Mouse (Mus musculus): ENCODE measurements around the gene Mboat7. TPM values are rescaled to one million over a fixed set of nuclear protein-coding genes. Genes with fewer than 3 reads are reported as not detected.

Gene Mboat7
- polyA plus RNA-seq, 1 experiment from 2014 or later: 28.4 TPM

GRCm38 (mm10) chr7:3629543-3630477 is 63.5 kb downstream of the Mboat7 start, which contains the start of the genes Tfpt and Prpf31:
Tfpt (minus strand) TSS chr7:3629929.
Prpf31 (plus strand) TSS chr7:3629985.
- H3K4me2 ChIP-seq (ENCODE audit: low read length): peak within 1 kb of the TSS; percentile 97
- H3K27me3 ChIP-seq (ENCODE audit: control insufficient read depth, insufficient read depth, low read length): no peaks in the 10 kb centered on the region
- peak within 1 kb of the TSS; percentile 76 to 98; a peak in 3 of 4 replicates for H3K27ac ChIP-seq (replicated peaks in 1 of 2; ENCODE audit: control insufficient read depth in 1 of 2, insufficient read depth in 1 of 2, low read depth in 2 of 2, low read length in 2 of 2)
- under 1% methylated on average over 47 of the region's 47 CpGs for WGBS
- peaks cover 10 to 18% of the 10 kb centered on the region in 2 experiments for H3K4me1 ChIP-seq (ENCODE audit: control insufficient read depth in 2 of 2, insufficient read depth in 2 of 2, low read length in 2 of 2)
- no peaks in the 10 kb centered on the region for H3K9me3 ChIP-seq (ENCODE audit: control insufficient read depth, low read length)
- H3K4me3 ChIP-seq (ENCODE audit: control insufficient read depth in 1 of 2, insufficient read depth in 1 of 2, low read depth in 1 of 2, low read length in 2 of 2): peak within 1 kb of the TSS; percentile 73 to 100
- H3K9ac ChIP-seq (ENCODE audit: low read length): peak within 1 kb of the TSS; percentile 75
- H3K36me3 ChIP-seq (ENCODE audit: control insufficient read depth, insufficient read depth, low read length): peaks cover 47% of the 10 kb centered on the region
- ATAC-seq (ENCODE audit: insufficient number of reproducible peaks, insufficient read depth, low FRiP score, low read depth): peak; percentile 78

DNA sequence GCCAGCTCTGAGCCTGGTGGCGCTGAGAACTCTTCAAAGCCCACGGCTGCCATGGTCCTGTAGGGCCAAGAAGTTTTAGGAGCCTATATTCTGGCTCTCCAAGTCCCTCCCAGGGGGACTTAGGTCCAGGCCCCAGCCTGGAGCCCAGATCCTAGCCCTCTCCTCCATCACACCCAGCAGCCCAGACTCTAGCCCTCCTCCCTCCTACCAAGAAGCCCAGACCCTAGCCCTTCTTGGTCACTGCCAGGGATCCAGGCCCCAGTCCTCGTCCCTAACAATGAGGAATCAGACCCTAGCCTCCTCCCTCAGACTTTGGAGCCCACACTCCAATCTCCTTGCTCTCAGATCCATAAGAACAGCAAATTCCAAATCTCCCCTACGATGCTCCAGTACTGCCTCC is 64.3 kb downstream of the Mboat7 start:
- Histone ChIP-seq H3K9me3 (ENCODE audit: control insufficient read depth, low read length) (no peaks in the 10 kb centered on the region), H3K27me3 (ENCODE audit: control insufficient read depth, insufficient read depth, low read length) (no peaks in the 10 kb centered on the region), H3K4me2 (ENCODE audit: low read length) (peak overlapping the region; percentile 97), H3K4me1 (ENCODE audit: control insufficient read depth in 2 of 2, insufficient read depth in 2 of 2, low read length in 2 of 2) (peaks cover 10 to 18% of the 10 kb centered on the region in 2 experiments), H3K9ac (ENCODE audit: low read length) (peak overlapping the region; percentile 75), H3K4me3 (ENCODE audit: control insufficient read depth in 1 of 2, insufficient read depth in 1 of 2, low read depth in 1 of 2, low read length in 2 of 2) (peak overlapping the region; percentile 73 to 100), H3K27ac (replicated peaks in 1 of 2; ENCODE audit: control insufficient read depth in 1 of 2, insufficient read depth in 1 of 2, low read depth in 2 of 2, low read length in 2 of 2) (peak overlapping the region; percentile 21 to 76; a peak in 1 of 4 replicates), H3K36me3 (ENCODE audit: control insufficient read depth, insufficient read depth, low read length) (peaks cover 48% of the 10 kb centered on the region)
- WGBS: 37% methylated on average over 4 of the region's 4 CpGs
- ATAC-seq (ENCODE audit: insufficient number of reproducible peaks, insufficient read depth, low FRiP score, low read depth): no peak

Small RNA genes within 50 kb of the gene (microRNA-seq; reads per million reads assigned to microRNA genes)
- 3.6 reads per million, percentile 9 among the genes with 10 or more reads in this experiment for gene Mir3572

Other genes starting within 250 kb of the Mboat7 start
- not detected in 2 replicates for gene Tarm1, start 190.9 kb downstream of the Mboat7 start, polyA plus RNA-seq (2014; fragmentation: Nextera tagmentation; extraction: Ambion mirVana)
- gene Oscar, start 77.4 kb downstream of the Mboat7 start, polyA plus RNA-seq (2014; fragmentation: Nextera tagmentation; extraction: Ambion mirVana): 0.15 TPM in 2 replicates
- gene Ndufa3, start 76.2 kb downstream of the Mboat7 start, polyA plus RNA-seq (2014; fragmentation: Nextera tagmentation; extraction: Ambion mirVana): 962 and 1,026 TPM in 2 replicates
- 13.7 and 18.2 TPM in 2 replicates for gene Tfpt, start 63.6 kb downstream of the Mboat7 start, polyA plus RNA-seq (2014; fragmentation: Nextera tagmentation; extraction: Ambion mirVana)
- gene Prpf31, start 63.5 kb downstream of the Mboat7 start, polyA plus RNA-seq (2014; fragmentation: Nextera tagmentation; extraction: Ambion mirVana): 51.9 and 54.8 TPM in 2 replicates
- gene Cnot3, start 48.3 kb downstream of the Mboat7 start, polyA plus RNA-seq (2014; fragmentation: Nextera tagmentation; extraction: Ambion mirVana): 30.4 and 32.4 TPM in 2 replicates
- 15.5 and 16.0 TPM in 2 replicates for gene Leng1, start 27.7 kb downstream of the Mboat7 start, polyA plus RNA-seq (2014; fragmentation: Nextera tagmentation; extraction: Ambion mirVana)
- gene Tmc4, start 16.0 kb downstream of the Mboat7 start, polyA plus RNA-seq (2014; fragmentation: Nextera tagmentation; extraction: Ambion mirVana): 2.9 and 3.9 TPM in 2 replicates
- gene Tsen34, start 660 bp downstream of the Mboat7 start, polyA plus RNA-seq (2014; fragmentation: Nextera tagmentation; extraction: Ambion mirVana): 205 and 234 TPM in 2 replicates
- 914 and 1,003 TPM in 2 replicates for gene Rps9, start 10.5 kb upstream of the Mboat7 start, polyA plus RNA-seq (2014; fragmentation: Nextera tagmentation; extraction: Ambion mirVana)
- gene Pirb, start 26.9 kb upstream of the Mboat7 start, polyA plus RNA-seq (2014; fragmentation: Nextera tagmentation; extraction: Ambion mirVana): 0.27 and 0.97 TPM in 2 replicates
- not detected in 2 replicates for gene Gm15448, start 132.2 kb upstream of the Mboat7 start, polyA plus RNA-seq (2014; fragmentation: Nextera tagmentation; extraction: Ambion mirVana)
- gene Pira2, start 151.5 kb upstream of the Mboat7 start, polyA plus RNA-seq (2014; fragmentation: Nextera tagmentation; extraction: Ambion mirVana): 0.15 TPM in 2 replicates
- not detected in 2 replicates for gene Gm14548, start 204.6 kb upstream of the Mboat7 start, polyA plus RNA-seq (2014; fragmentation: Nextera tagmentation; extraction: Ambion mirVana)
- gene Lilra6, start 222.0 kb upstream of the Mboat7 start, polyA plus RNA-seq (2014; fragmentation: Nextera tagmentation; extraction: Ambion mirVana): 0.11 TPM in 1 of 2 replicates, not detected in the other